Mouse (Mus musculus) MEL (cell line): ENCODE measurements around the gene Ctsf. TPM values are rescaled to one million over a fixed set of nuclear protein-coding genes. Genes with fewer than 3 reads are reported as not detected.

Experiments used
- DNase-seq: peaks from one replicate; pipeline ENCODE4 v3.0.0; 2011; ENCODE audit warnings: low read depth, low spot score
- H3K27ac ChIP-seq: 2 replicates; pipeline ENCODE4 v1.5.1; 2012; ENCODE audit warnings: low read depth, mild to moderate bottlenecking, control low read depth, low read length, moderate library complexity; ENCODE audit not compliant: control insufficient read depth
- H3K27me3 ChIP-seq, 2 experiments: fragments of 150-350 bp in 1 of 2; sonication (generic) in 1 of 2; 2 replicates each; pipeline ENCODE4 v1.6.1; 2012; ENCODE audit warnings: low read length in 2 of 2, mild to moderate bottlenecking in 2 of 2, improper control_type of control experiment in 1 of 2, moderate library complexity in 1 of 2; ENCODE audit not compliant: insufficient read depth in 2 of 2, control insufficient read depth in 1 of 2
- H3K36me3 ChIP-seq, 2 experiments: 2 replicates each; pipeline ENCODE4 v1.6.1; 2012 to 2014; ENCODE audit warnings: low read length in 2 of 2, improper control_type of control experiment in 1 of 2, inconsistent platforms in 1 of 2, mild to moderate bottlenecking in 1 of 2; ENCODE audit not compliant: insufficient read depth in 2 of 2, control insufficient read depth in 1 of 2
- H3K4me1 ChIP-seq, 2 experiments: fragments of 150-350 bp in 1 of 2; sonication (generic) in 1 of 2; 2 replicates each; pipeline ENCODE4 v1.6.1; 2012; ENCODE audit warnings: low read length in 2 of 2, improper control_type of control experiment in 1 of 2, mild to moderate bottlenecking in 1 of 2; ENCODE audit not compliant: insufficient read depth in 2 of 2, control insufficient read depth in 1 of 2
- H3K4me3 ChIP-seq, 2 experiments: fragments of 150-350 bp in 1 of 2; sonication (generic) in 1 of 2; 2 replicates each; pipeline ENCODE4 v1.5.1; 2012; ENCODE audit warnings: low read depth in 2 of 2, low read length in 2 of 2, mild to moderate bottlenecking in 2 of 2, moderate library complexity in 2 of 2, control low read depth in 1 of 2, improper control_type of control experiment in 1 of 2; ENCODE audit not compliant: control insufficient read depth in 1 of 2, insufficient read depth in 1 of 2
- H3K79me2 ChIP-seq: 2 replicates; pipeline ENCODE4 v1.6.1; 2012; ENCODE audit warnings: mild to moderate bottlenecking, low read length, moderate library complexity; ENCODE audit not compliant: control insufficient read depth, poor library complexity, insufficient read depth
- H3K9ac ChIP-seq: 2 replicates; pipeline ENCODE4 v1.6.1; 2012; ENCODE audit warnings: low read depth, mild to moderate bottlenecking, control low read depth, low read length, moderate library complexity; ENCODE audit not compliant: control insufficient read depth, poor library complexity, severe bottlenecking
- H3K9me3 ChIP-seq: fragments of 150-350 bp; sonication (generic); replicated peaks from 2 replicates; pipeline ENCODE4 v1.6.1; 2012; ENCODE audit warnings: mild to moderate bottlenecking, low read length, improper control_type of control experiment, moderate library complexity; ENCODE audit not compliant: insufficient read depth
- BHLHE40 ChIP-seq: IDR thresholded peaks from 2 replicates; pipeline ENCODE4 v1.6.1; 2012; ENCODE audit warnings: low read depth, mild to moderate bottlenecking, inconsistent platforms, low read length, improper control_type of control experiment, borderline replicate concordance
- CHD1 ChIP-seq: IDR thresholded peaks from 2 replicates; pipeline ENCODE4 v1.6.1; 2012; ENCODE audit warnings: low read depth, mild to moderate bottlenecking, inconsistent platforms, low read length, improper control_type of control experiment
- CHD2 ChIP-seq: IDR thresholded peaks from 2 replicates; pipeline ENCODE4 v1.6.1; 2011; ENCODE audit warnings: low read length, improper control_type of control experiment
- EP300 ChIP-seq, 2 experiments: IDR thresholded peaks; 2 replicates each; pipeline ENCODE4 v1.6.1; 2011; ENCODE audit warnings: improper control_type of control experiment in 2 of 2, low read length in 2 of 2, low read depth in 1 of 2, mild to moderate bottlenecking in 1 of 2
- ETS1 ChIP-seq: IDR thresholded peaks from 2 replicates; pipeline ENCODE4 v1.6.1; 2012; ENCODE audit warnings: low read depth, mild to moderate bottlenecking, inconsistent platforms, low read length, improper control_type of control experiment, moderate library complexity
- JUND ChIP-seq: IDR thresholded peaks from 2 replicates; pipeline ENCODE4 v1.6.1; 2011; ENCODE audit warnings: low read depth, mild to moderate bottlenecking, improper control_type of control experiment, low read length
- MAZ ChIP-seq: IDR thresholded peaks from 2 replicates; pipeline ENCODE4 v1.6.1; 2012; ENCODE audit warnings: low read depth, mild to moderate bottlenecking, inconsistent platforms, low read length, improper control_type of control experiment
- MEF2A ChIP-seq: IDR thresholded peaks from 2 replicates; pipeline ENCODE4 v1.6.1; 2014; ENCODE audit warnings: low read depth, mild to moderate bottlenecking, inconsistent platforms, low read length, improper control_type of control experiment; ENCODE audit not compliant: poor library complexity, insufficient replicate concordance, severe bottlenecking; ENCODE audit errors: extremely low read depth
- NELFE ChIP-seq: IDR thresholded peaks from 2 replicates; pipeline ENCODE4 v1.6.1; 2011; ENCODE audit warnings: low read depth, low read length, improper control_type of control experiment
- POLR2A ChIP-seq, 2 experiments: IDR thresholded peaks; 2 replicates each; pipeline ENCODE4 v1.6.1; 2011 to 2012; ENCODE audit warnings: low read length in 2 of 2, mild to moderate bottlenecking in 2 of 2, control low read depth in 1 of 2, improper control_type of control experiment in 1 of 2, low read depth in 1 of 2, moderate library complexity in 1 of 2; ENCODE audit not compliant: control insufficient read depth in 1 of 2, insufficient read depth in 1 of 2, poor library complexity in 1 of 2
- POLR2AphosphoS2 ChIP-seq: IDR thresholded peaks from 2 replicates; pipeline ENCODE4 v1.6.1; 2011; ENCODE audit warnings: low read length, improper control_type of control experiment
- POLR2AphosphoS5 ChIP-seq: IDR thresholded peaks from 2 replicates; pipeline ENCODE4 v1.6.1; 2012; ENCODE audit warnings: low read depth, borderline replicate concordance, mild to moderate bottlenecking, inconsistent platforms, low read length, moderate library complexity, mixed read lengths
- RAD21 ChIP-seq: IDR thresholded peaks from 2 replicates; pipeline ENCODE4 v1.6.1; 2011; ENCODE audit warnings: mild to moderate bottlenecking, low read depth, low read length, improper control_type of control experiment
- SIN3A ChIP-seq: IDR thresholded peaks from 2 replicates; pipeline ENCODE4 v1.6.1; 2012; ENCODE audit warnings: low read length, improper control_type of control experiment, inconsistent platforms
- TAL1 ChIP-seq: IDR thresholded peaks from 2 replicates; pipeline ENCODE4 v1.6.1; 2012; ENCODE audit warnings: mild to moderate bottlenecking, inconsistent platforms, low read length, moderate library complexity, mixed read lengths
- TCF12 ChIP-seq: IDR thresholded peaks from 2 replicates; pipeline ENCODE4 v1.6.1; 2014; ENCODE audit warnings: low read depth, mild to moderate bottlenecking, inconsistent platforms, low read length, improper control_type of control experiment, moderate library complexity
- USF2 ChIP-seq, 2 experiments: IDR thresholded peaks; 2 replicates each; pipeline ENCODE4 v1.6.1; 2011 to 2012; ENCODE audit warnings: improper control_type of control experiment in 2 of 2, low read length in 2 of 2, borderline replicate concordance in 1 of 2, inconsistent platforms in 1 of 2, low read depth in 1 of 2, mild to moderate bottlenecking in 1 of 2; ENCODE audit not compliant: insufficient read depth in 1 of 2
- ZMIZ1 ChIP-seq: IDR thresholded peaks from 2 replicates; pipeline ENCODE4 v1.6.1; 2012; ENCODE audit warnings: low read depth, mild to moderate bottlenecking, inconsistent platforms, low read length, improper control_type of control experiment, moderate library complexity
- ZNF384 ChIP-seq: IDR thresholded peaks from 2 replicates; pipeline ENCODE4 v1.6.1; 2012; ENCODE audit warnings: low read depth, mild to moderate bottlenecking, inconsistent platforms, low read length, improper control_type of control experiment
- polyA plus RNA-seq, 2 experiments: library from polyadenylated mRNA; stranded (reverse) in 1 of 2; unstranded in 1 of 2; fragments of >175 nt in 1 of 2; fragments of >200 nt in 1 of 2; gene quantifications; 2 replicates each; pipeline versions ENCODE4 v1.2.1 to v1.2.4; 2012; ENCODE audit warnings: low replicate concordance in 2 of 2, low read depth in 1 of 2; ENCODE audit not compliant: insufficient read length in 2 of 2, insufficient read depth in 1 of 2, missing spikeins in 1 of 2
- total RNA-seq: library from RNA; depleted of rRNA; stranded (reverse); fragments of 300-350 nt; gene quantifications from 2 replicates; pipeline ENCODE4 v1.2.3, GENCODE M21; 2012

Ctsf gene
- total and polyA plus RNA-seq, 3 experiments, result not detected

DNA sequence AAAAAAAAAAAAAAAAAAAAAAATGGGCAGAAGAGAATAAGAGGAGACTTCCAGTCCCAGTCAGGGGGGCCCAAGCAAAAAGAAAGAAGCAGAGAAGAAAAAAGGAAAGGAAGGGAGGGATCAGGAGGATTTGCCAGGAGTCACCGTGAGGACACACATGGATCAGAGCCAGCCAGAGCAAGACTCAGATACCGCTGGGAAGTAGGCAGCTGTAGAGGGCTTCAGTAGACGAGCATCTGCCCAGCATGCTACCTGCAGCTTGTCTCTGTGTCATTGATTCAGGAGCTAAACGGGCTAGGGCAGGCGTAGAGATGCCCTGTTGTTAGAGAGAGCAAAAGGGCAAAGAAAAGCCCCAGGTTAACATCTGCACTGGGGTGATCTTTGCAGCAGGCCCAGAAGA, 4.6 kb upstream of the Ctsf start:
- H3K9ac ChIP-seq, result no peak overlapping the region
- H3K4me3 ChIP-seq, result no peak overlapping the region
- no peak for TF ChIP-seq JUND
- TF ChIP-seq POLR2AphosphoS5, result no peak
- TF ChIP-seq ZNF384, result 0 out of 2 replicates have a peak, but pooled peaks have one; percentile 15
- no peak for TF ChIP-seq CHD1
- peaks cover 0 to 10% of the 10 kb centered on the region in 2 experiments; a peak in 2 of 4 replicates for H3K36me3 ChIP-seq
- H3K9me3 ChIP-seq, result no peaks in the 10 kb centered on the region
- H3K27ac ChIP-seq, result no peak overlapping the region
- no peak for DNase-seq
- H3K4me1 ChIP-seq, result peaks cover 6 to 9% of the 10 kb centered on the region in 2 experiments; a peak in 3 of 4 replicates
- H3K27me3 ChIP-seq, result peaks cover 2 to 3% of the 10 kb centered on the region in 2 experiments; a peak in 3 of 4 replicates
- H3K79me2 ChIP-seq, result no peaks in the 10 kb centered on the region

DNA sequence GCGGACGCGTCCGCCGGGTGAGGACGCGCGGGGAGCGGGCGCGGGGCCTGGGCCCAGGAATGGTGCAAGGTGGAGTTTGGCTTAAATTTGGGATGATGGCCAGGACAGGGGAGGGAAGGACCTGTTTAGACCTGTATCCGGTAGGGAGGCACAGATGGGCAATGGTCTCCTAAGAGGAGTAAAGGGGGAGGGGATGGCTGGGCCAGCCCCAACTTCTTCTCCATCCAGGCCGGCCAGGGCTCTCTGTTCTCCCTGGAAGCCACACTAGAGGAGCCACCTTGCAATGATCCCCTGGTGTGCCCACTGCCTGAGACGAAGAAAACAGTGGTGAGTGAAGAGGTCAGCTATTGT, 515 bp downstream of the Ctsf start:
- H3K36me3 ChIP-seq, result no peaks in the 10 kb centered on the region
- no peaks in the 10 kb centered on the region for H3K9me3 ChIP-seq
- peaks cover 0 to 5% of the 10 kb centered on the region in 2 experiments; a peak in 1 of 4 replicates for H3K4me1 ChIP-seq
- TF ChIP-seq POLR2AphosphoS2 (no peak), TAL1 (no peak), BHLHE40 (no peak), MAZ (no peak), TCF12 (no peak), EP300 (IDR thresholded peaks at IDR 0.05; ENCODE audit: low read depth in 1 of 2, low read length in 2 of 2) (no peak), CHD2 (no peak), POLR2A (IDR thresholded peaks at IDR 0.05; ENCODE audit: control insufficient read depth in 1 of 2, insufficient read depth in 1 of 2, low read depth in 1 of 2, low read length in 2 of 2, poor library complexity in 1 of 2) (no peak), SIN3A (no peak), ZNF384 (no peak), ZMIZ1 (no peak), USF2 (IDR thresholded peaks at IDR 0.05; ENCODE audit: borderline replicate concordance in 1 of 2, insufficient read depth in 1 of 2, low read depth in 1 of 2, low read length in 2 of 2) (no peak), ETS1 (no peak), MEF2A (no peak), NELFE (no peak), RAD21 (no peak)
- TF ChIP-seq, all 39 proteins: peak for 0
- no peak overlapping the region for H3K4me3 ChIP-seq
- no peak overlapping the region for H3K27ac ChIP-seq
- H3K79me2 ChIP-seq, result no peaks in the 10 kb centered on the region
- DNase-seq, result no peak
- H3K27me3 ChIP-seq, result peaks cover 2 to 3% of the 10 kb centered on the region in 2 experiments; a peak in 3 of 4 replicates
- no peak overlapping the region for H3K9ac ChIP-seq
